Mouse (Mus musculus) naive thymus-derived CD4-positive, alpha-beta T cell, adult 5 months (primary cell): ENCODE results near the gene Zfp93. TPM values are rescaled to one million over a fixed set of nuclear protein-coding genes. Genes with fewer than 3 reads are reported as not detected.

Experiments used
- polyA plus RNA-seq: library from polyadenylated mRNA; unstranded; fragments of 100-300 nt; shearing (Covaris generic); gene quantifications from one replicate; pipeline ENCODE4 v1.2.1, GENCODE M21; 2017

Gene Zfp93
- polyA plus RNA-seq, result 1.3 TPM

DNA sequence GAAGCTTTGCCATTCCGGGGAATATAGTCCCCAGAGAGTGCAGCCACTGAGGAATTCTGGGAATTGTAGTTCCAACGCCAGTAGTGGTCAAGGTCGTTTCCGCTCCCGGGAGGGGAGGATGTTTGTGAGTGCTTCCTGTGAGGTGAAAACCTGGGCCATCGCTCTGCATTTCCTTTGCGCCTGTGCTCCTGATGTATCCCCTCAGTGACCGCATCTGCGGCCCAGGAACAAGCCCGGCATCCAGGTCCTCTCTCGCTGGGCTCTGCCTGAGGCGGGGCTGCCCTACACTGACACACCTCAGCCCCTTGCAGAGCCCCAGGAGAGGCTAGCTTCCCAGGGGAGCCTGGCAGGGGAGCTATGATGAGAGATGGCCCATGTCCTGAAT, at the start of gene Zfp93:
TSS of gene Zfp93 (plus strand) at position 133 of the 385 bp plus-strand sequence.

DNA sequence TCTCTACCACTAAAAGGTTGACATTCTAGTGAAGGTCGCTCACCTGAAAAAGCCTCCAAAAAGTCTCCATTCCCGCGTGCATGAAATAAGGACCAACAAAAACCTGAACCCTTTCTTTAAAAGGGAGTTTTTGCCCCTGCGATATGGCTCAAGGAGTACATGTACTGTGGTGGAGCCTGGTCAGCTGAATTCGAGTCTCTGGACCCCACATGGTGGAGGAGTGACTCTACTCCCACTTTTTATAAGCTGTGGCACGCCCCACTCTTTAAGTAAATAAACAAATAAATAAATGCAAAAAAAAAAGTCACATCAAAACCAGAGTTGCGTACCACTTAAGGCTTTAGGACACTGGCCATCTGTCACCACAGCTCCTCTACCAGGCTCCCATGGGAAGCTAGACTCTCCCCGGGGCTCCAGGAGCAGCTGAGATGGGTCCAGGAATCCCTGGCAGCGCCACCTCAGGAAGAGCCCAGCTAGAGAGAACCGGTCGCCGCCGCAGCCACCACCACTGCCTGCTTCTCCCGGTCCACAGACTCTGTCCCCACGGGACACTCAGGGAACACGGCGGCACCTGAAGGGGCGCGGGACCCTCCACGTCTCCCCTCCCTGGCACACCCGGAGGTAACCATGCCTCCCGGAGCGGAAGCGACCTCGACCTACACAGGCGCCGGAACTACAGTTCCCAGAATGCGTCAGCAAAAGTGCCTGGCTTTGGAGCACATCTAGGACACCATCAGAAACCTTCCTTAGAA, 33.0 kb upstream of the Zfp93 start, which contains the start of gene Zfp109:
TSS of gene Zfp109 (minus strand) at position 521 of the 752 bp plus-strand sequence.

DNA sequence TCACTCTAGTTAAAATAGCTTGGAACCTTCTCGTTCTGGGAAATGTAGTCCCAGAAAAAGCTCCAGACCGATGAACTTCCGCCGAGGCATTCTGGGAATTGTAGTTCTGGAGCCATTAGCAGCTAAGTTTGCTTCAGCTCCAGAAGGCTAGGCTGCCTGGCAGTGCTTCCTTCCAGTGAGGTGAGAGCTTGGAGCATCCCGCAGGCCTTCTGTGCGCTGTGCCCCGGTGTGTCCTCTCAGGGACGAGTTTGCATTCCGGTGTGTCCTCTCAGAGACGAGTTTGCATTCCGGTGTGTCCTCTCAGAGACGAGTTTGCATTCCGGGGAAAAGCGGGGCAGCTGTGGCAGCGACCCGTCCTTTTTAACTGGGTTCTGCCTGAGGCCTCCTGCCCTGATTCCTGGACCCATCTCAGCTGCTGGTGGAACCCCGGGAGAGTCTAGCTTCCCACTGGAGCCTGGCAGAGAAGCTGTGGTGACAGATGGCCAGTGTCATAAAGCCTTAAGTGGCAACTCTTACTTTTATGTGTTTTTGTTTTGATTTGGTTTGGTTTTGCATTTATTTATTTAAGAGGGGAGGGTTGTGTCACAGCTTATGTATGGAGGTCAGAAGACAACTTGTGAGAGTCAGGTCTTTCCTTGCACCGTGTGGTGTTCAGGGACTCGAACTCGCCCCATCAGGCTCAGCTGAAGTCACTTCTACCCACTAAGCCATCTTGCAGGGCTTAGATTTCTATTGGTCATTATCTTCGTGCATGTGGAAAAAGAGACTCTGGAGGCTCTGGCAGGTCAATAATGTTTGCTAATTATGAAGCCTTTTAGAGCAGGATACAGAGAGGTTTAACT, 15.4 kb upstream of the Zfp93 start, which contains the start of gene Zfp108:
TSS of gene Zfp108 (plus strand) at position 162 of the 842 bp plus-strand sequence.

DNA sequence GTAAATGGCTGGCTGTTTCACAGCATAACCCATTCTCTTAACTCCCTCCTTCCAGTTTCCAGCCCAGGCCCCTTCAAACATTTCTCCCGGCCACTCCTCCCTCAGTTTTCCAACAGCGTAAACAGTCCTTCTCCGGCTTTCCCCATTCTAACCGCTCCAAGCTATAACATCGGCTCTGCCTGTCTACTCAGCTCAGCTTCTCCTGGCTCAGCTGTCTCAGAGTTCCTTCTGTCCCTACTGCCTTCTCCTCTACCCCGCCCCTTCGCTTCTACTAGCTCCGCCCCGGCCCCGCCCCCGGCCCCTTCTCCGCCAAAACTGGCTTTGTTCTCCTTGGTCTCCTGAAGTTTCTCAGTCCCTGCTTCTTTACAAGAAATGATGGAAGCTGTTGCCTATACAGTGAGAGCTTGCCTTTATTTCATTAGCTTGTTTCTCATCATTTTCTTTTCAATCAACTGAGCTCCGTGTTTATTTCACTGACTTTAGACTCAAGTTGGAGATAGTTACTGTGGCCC, 30.6 kb downstream of the Zfp93 start, which contains the start of gene Zfp61:
TSS of gene Zfp61 (minus strand) at position 462 of the 512 bp plus-strand sequence.

DNA sequence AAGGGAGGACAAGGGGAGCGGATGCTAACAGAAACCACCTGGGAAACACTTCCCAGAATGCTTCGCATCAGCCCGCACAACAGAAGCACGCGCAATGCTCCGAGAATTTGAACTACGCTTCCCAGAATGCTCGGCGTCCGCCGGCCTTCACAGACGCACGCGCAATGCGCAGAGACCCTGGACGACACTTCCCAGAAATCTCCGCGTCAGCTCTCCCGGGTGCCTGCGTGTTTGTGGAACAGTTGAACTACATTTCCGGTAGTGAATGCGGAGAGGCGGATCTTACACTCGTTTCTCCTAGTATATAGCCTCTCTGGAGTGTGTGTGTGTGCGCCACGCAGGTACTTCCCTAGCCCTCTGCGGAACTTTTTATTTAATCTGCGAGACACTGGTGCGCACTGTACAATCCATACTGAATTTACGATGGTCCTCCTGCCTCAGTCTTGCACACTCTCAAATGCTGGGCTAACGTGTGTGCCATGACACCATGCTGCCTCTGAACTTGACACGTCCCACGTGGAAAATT, 46.4 kb downstream of the Zfp93 start, which contains the start of gene Zfp94:
TSS of gene Zfp94 (minus strand) at position 100 of the 526 bp plus-strand sequence.

Other genes with a start within 250 kb of the Zfp93 start
- 0.07 TPM for gene Vmn1r183, start 217.2 kb upstream of the Zfp93 start, polyA plus RNA-seq
- 42.6 TPM for gene Zfp180, start 188.5 kb upstream of the Zfp93 start, polyA plus RNA-seq
- gene Zfp112, start 158.1 kb upstream of the Zfp93 start, polyA plus RNA-seq, result 1.3 TPM
- gene Zfp235, start 136.3 kb upstream of the Zfp93 start, polyA plus RNA-seq, result 7.0 TPM
- gene Zfp114, start 95.4 kb upstream of the Zfp93 start, polyA plus RNA-seq, result 0.21 TPM
- gene Zfp111, start 59.0 kb upstream of the Zfp93 start, polyA plus RNA-seq, result not detected
- gene Zfp109, start 32.9 kb upstream of the Zfp93 start, polyA plus RNA-seq, result 2.0 TPM
- gene Zfp108, start 15.6 kb upstream of the Zfp93 start, polyA plus RNA-seq, result 0.21 TPM
- gene Zfp61, start 30.8 kb downstream of the Zfp93 start, polyA plus RNA-seq, result 10.0 TPM
- gene Zfp94, start 46.2 kb downstream of the Zfp93 start, polyA plus RNA-seq, result 2.5 TPM
- not detected for gene Tescl, start 63.5 kb downstream of the Zfp93 start, polyA plus RNA-seq
- gene Lypd5, start 78.8 kb downstream of the Zfp93 start, polyA plus RNA-seq, result not detected
- gene Kcnn4, start 99.8 kb downstream of the Zfp93 start, polyA plus RNA-seq, result 190 TPM
- gene Smg9, start 129.2 kb downstream of the Zfp93 start, polyA plus RNA-seq, result 86.3 TPM
- gene Irgc1, start 181.9 kb downstream of the Zfp93 start, polyA plus RNA-seq, result 1.4 TPM
- 133 TPM for gene Plaur, start 192.1 kb downstream of the Zfp93 start, polyA plus RNA-seq
- gene Cadm4, start 211.6 kb downstream of the Zfp93 start, polyA plus RNA-seq, result 0.42 TPM
- gene Zfp428, start 236.6 kb downstream of the Zfp93 start, polyA plus RNA-seq, result 1.7 TPM
- not detected for gene AC161166.1, start 242.0 kb downstream of the Zfp93 start, polyA plus RNA-seq